Mouse (Mus musculus) midbrain, embryonic 14.5 days (tissue): ENCODE results near the gene Ppfibp2. TPM values are rescaled to one million over a fixed set of nuclear protein-coding genes. Genes with fewer than 3 reads are reported as not detected.

Experiments
- ATAC-seq: fragments of 200-750 bp; cut with Nextera tagmentation; 2 replicates; pipeline ENCODE4 v1.8.0; 2017; ENCODE audit warnings: moderate number of reproducible peaks, moderate library complexity; ENCODE audit not compliant: low FRiP score, low TSS enrichment
- DNase-seq: peaks from one replicate; pipeline ENCODE4 v3.0.0-alpha.2; 2015
- H3K27ac ChIP-seq: fragments of 300-500 bp; sonication (generic); replicated peaks from 2 replicates; pipeline ENCODE4 v1.5.1; 2014; ENCODE audit warnings: mild to moderate bottlenecking, low read depth, low read length, moderate library complexity
- H3K27me3 ChIP-seq: fragments of 300-500 bp; sonication (generic); 2 replicates; pipeline ENCODE4 v1.6.1; 2014; ENCODE audit warnings: low read length, control low read depth, mixed read lengths; ENCODE audit not compliant: control insufficient read depth, insufficient read depth
- H3K36me3 ChIP-seq: fragments of 300-500 bp; sonication (generic); 2 replicates; pipeline ENCODE4 v1.6.1; 2014; ENCODE audit warnings: low read length, control low read depth; ENCODE audit not compliant: control insufficient read depth, insufficient read depth
- H3K4me1 ChIP-seq: fragments of 300-500 bp; sonication (generic); 2 replicates; pipeline ENCODE4 v1.6.1; 2014; ENCODE audit warnings: mild to moderate bottlenecking, antibody characterized with exemption, low read length, control low read depth; ENCODE audit not compliant: control insufficient read depth, insufficient read depth
- H3K4me2 ChIP-seq: fragments of 300-500 bp; sonication (generic); 2 replicates; pipeline ENCODE4 v1.6.1; 2014; ENCODE audit warnings: mild to moderate bottlenecking, low read length, moderate library complexity
- H3K4me3 ChIP-seq: fragments of 300-500 bp; sonication (generic); replicated peaks from 2 replicates; pipeline ENCODE4 v1.5.1; 2014; ENCODE audit warnings: low read depth, low read length
- H3K9ac ChIP-seq: fragments of 300-500 bp; sonication (generic); replicated peaks from 2 replicates; pipeline ENCODE4 v1.6.1; 2014; ENCODE audit warnings: mild to moderate bottlenecking, low read length, moderate library complexity
- H3K9me3 ChIP-seq: fragments of 300-500 bp; sonication (generic); 2 replicates; pipeline ENCODE4 v1.6.1; 2016; ENCODE audit warnings: low read length, control low read depth, mixed read lengths; ENCODE audit not compliant: control insufficient read depth
- WGBS: fragments of 180-500 bp; shearing (Covaris S2); extraction: QIAGEN DNeasy Blood & Tissue Kit; methylation state at CpG from one replicate; pipeline ENCODE4 v1.1.7; 2014; 5-methylcytosine and 5-hydroxymethylcytosine counted together
- polyA plus RNA-seq: library from polyadenylated mRNA; unstranded; fragments of >200 nt; fragmentation: Nextera tagmentation; extraction: Ambion mirVana; gene quantifications from 2 replicates; pipeline ENCODE4 v1.2.1, GENCODE M21; 2014

Ppfibp2 gene
- polyA plus RNA-seq, 1 experiment from 2014 or later = 1.0 TPM

DNA sequence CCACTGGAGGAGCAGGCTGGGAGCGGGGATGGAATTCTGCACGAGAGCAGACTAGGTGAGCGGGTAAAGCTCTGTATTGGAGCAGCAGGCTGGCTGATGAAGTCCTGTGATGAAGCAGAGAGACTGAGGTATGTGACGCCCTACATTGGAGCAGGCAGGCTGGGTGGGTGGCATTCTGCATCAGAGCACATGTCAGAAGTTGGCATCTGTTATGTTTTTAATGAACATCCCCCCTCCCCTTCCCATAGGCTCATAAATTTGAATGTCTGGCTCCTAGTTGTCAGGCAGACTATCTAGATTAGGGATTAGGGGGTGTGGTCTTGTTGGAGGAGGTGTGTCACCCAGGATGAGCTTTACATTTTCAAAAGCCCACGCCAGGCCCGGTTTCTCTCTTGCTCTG, 117.7 kb downstream of the Ppfibp2 start:
- WGBS = 58% methylated on average over 6 of the region's 6 CpGs
- Histone ChIP-seq H3K4me2 (no peak overlapping the region), H3K9me3 (no peaks in the 10 kb centered on the region), H3K27me3 (no peaks in the 10 kb centered on the region), H3K27ac (no peak overlapping the region), H3K36me3 (no peaks in the 10 kb centered on the region), H3K9ac (no peak overlapping the region), H3K4me3 (no peak overlapping the region), H3K4me1 (no peaks in the 10 kb centered on the region)
- DNase-seq = no peak
- no peak for ATAC-seq

DNA sequence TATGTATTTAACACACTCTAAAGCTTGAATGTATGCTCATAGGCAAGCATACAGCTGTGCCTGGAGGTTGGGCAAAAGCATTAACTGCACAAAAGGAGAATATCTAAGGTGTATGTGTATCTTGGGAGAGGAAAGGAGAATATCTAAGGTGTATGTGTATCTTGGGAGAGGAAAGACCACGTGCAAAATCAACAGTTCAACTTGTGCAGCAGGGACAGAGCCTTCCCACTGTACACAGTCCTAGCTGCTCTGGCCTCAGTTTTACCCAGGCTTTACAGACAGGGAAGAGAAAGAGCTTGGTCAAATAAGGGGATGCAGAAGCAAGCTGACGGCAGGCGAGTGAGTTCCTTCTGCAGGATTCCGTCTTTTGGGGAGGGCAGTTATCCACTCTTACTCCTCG, 119.1 kb downstream of the Ppfibp2 start:
- Histone ChIP-seq H3K27ac (no peak overlapping the region), H3K9ac (no peak overlapping the region), H3K4me3 (no peak overlapping the region), H3K9me3 (no peaks in the 10 kb centered on the region), H3K4me2 (no peak overlapping the region), H3K27me3 (no peaks in the 10 kb centered on the region), H3K4me1 (no peaks in the 10 kb centered on the region), H3K36me3 (no peaks in the 10 kb centered on the region)
- WGBS = 86% methylated on average over 5 of the region's 5 CpGs
- ATAC-seq (no peak), DNase-seq (no peak)

DNA sequence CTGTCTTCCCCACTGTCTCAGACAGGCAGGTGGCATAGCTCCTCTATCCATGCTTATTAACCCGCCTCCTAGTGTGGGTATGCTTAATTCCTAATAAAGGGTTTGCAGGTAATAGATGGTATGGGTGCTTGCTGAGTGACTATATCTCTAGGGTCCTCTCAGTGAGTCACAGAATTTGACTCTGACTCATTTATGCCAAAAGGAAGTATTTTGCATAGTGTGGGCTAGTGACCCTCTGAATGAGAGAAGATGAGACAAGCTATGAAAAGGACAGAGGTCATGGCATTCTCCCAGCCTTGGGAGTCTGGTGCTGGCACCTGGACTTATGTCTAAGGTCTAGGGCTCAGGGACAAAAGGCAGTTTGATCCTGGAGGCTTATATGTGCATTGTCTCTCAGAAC, 125.8 kb downstream of the Ppfibp2 start:
- WGBS = 94% methylated on average over 1 of the region's 1 CpGs
- Histone ChIP-seq H3K36me3 (no peaks in the 10 kb centered on the region), H3K9ac (no peak overlapping the region), H3K27me3 (no peaks in the 10 kb centered on the region), H3K4me3 (no peak overlapping the region), H3K27ac (no peak overlapping the region), H3K4me1 (no peaks in the 10 kb centered on the region), H3K4me2 (no peak overlapping the region), H3K9me3 (no peaks in the 10 kb centered on the region)
- ATAC-seq (no peak), DNase-seq (no peak)

DNA sequence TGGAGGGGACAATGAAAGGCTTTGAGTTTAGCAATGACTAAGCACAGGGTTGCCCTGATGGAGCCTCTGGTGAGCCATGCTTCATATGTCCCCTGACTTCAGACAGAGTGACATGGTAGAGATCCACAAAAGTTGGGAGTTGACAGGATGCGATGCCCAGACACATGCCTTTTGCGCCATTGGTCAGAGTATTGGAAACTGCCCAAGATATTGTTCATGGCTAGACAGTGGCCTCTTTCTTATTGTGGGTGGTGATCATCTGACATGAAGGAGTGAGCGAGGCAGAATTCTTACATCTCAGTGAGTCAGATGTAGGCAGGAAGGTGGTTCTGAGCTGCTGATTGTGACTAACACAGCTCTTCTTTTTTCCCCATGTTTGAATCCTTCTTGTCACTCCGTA, 127.5 kb downstream of the Ppfibp2 start:
- WGBS = 96% methylated on average over 4 of the region's 4 CpGs
- H3K9me3 ChIP-seq = no peaks in the 10 kb centered on the region
- H3K36me3 ChIP-seq = no peaks in the 10 kb centered on the region
- H3K27me3 ChIP-seq = no peaks in the 10 kb centered on the region
- H3K4me2 ChIP-seq = no peak overlapping the region
- DNase-seq (no peak), ATAC-seq (no peak)
- H3K4me1 ChIP-seq = no peaks in the 10 kb centered on the region
- H3K4me3 ChIP-seq = no peak overlapping the region
- no peak overlapping the region for H3K9ac ChIP-seq
- H3K27ac ChIP-seq = no peak overlapping the region

DNA sequence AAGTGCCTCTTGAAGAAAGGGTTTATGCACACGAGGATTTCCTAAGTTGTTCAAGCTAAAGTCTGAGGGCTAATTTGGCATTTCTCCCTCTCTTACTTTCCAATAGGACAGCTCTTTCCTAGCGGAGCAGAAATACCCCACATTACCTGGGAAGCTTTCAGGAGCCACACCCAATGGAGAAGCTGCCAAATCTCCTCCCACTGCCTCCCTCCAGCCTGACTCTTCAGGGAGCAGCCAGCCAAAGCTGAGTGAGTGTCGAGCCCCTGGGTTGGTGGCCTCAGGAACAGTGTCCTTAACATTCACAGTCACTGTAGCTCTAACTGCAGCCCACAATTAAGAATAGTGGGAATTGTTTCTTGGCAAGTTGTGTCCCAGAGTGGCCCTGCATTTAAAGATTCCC, 132.5 kb downstream of the Ppfibp2 start:
- ATAC-seq (no peak), DNase-seq (no peak)
- H3K27me3 ChIP-seq = no peaks in the 10 kb centered on the region
- no peak overlapping the region for H3K27ac ChIP-seq
- no peaks in the 10 kb centered on the region for H3K4me1 ChIP-seq
- WGBS = 75% methylated on average over 3 of the region's 3 CpGs
- H3K4me2 ChIP-seq = no peak overlapping the region
- no peak overlapping the region for H3K9ac ChIP-seq
- no peaks in the 10 kb centered on the region for H3K9me3 ChIP-seq
- H3K4me3 ChIP-seq = no peak overlapping the region
- H3K36me3 ChIP-seq = no peaks in the 10 kb centered on the region

DNA sequence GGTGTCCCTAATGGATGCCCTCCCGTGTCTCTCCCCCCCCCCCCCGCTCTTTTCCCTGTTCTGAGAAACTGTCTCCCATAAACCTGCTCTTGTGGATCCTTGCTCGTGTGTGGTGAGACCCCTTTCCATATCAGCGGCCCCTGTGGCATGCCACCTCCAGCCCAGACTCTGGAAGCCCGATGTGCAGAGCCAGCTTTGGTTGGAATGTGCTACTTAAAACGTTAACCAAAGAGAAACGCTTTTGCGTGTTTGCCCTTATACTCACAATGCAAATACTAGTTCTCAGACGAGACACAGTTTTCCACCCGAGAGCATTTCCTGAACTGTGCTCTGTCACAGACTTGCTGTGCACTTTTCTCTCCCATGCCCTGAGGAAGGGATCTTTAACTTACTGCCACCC, 135.6 kb downstream of the Ppfibp2 start:
- ATAC-seq (no peak), DNase-seq (no peak)
- no peaks in the 10 kb centered on the region for H3K27me3 ChIP-seq
- no peaks in the 10 kb centered on the region for H3K4me1 ChIP-seq
- H3K4me3 ChIP-seq = no peak overlapping the region
- H3K9me3 ChIP-seq = no peaks in the 10 kb centered on the region
- H3K4me2 ChIP-seq = no peak overlapping the region
- no peaks in the 10 kb centered on the region for H3K36me3 ChIP-seq
- WGBS = 78% methylated on average over 10 of the region's 10 CpGs
- H3K9ac ChIP-seq = no peak overlapping the region
- H3K27ac ChIP-seq = no peak overlapping the region

DNA sequence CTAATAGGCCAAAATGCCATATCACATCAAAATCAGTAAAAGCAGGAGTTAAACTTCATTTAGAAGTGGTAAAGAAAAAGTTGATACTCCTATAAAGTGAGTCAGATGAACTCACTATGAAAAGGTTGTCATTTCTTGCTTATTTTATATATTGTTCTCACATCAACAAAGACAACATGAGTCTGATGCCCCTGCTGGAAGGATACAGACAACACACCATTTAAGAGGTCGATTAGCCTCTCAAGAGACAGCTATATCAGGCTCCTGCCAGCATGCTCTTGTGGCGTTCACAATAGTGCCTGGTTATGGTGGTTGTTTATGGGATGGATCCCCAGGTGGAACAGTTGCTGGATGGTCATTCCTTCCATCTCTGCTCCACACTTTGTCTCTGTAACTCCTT, 138.2 kb downstream of the Ppfibp2 start:
- Histone ChIP-seq H3K36me3 (no peaks in the 10 kb centered on the region), H3K27ac (no peak overlapping the region), H3K4me2 (no peak overlapping the region), H3K27me3 (no peaks in the 10 kb centered on the region), H3K4me1 (no peaks in the 10 kb centered on the region), H3K4me3 (no peak overlapping the region), H3K9ac (no peak overlapping the region), H3K9me3 (no peaks in the 10 kb centered on the region)
- no peak for ATAC-seq
- no peak for DNase-seq
- 70% methylated on average over 2 of the region's 2 CpGs for WGBS

DNA sequence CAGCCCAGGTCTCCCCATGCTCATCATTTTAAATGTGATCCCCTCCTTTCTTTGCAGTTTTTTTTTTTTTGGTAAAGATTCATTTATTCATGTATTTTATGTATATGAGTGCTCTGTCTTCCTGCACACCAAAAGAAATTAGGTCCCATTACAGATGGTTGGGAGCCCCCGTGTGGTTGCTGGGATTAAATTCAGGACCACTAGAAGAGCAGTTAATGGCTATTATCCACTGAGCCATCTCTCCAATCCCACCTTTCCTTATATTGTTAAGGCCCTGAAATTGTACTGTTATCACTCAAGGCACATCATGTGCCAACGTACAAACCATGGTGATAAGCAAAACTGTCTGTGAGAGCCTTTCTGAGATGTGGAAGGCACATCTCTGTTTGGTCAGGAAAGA, 143.7 kb downstream of the Ppfibp2 start:
- Histone ChIP-seq H3K36me3 (no peaks in the 10 kb centered on the region), H3K27ac (no peak overlapping the region), H3K9ac (no peak overlapping the region), H3K9me3 (no peaks in the 10 kb centered on the region), H3K27me3 (no peaks in the 10 kb centered on the region), H3K4me3 (no peak overlapping the region), H3K4me2 (no peak overlapping the region), H3K4me1 (no peaks in the 10 kb centered on the region)
- ATAC-seq = no peak
- 34% methylated on average over 2 of the region's 2 CpGs for WGBS
- peak; percentile 76 for DNase-seq

DNA sequence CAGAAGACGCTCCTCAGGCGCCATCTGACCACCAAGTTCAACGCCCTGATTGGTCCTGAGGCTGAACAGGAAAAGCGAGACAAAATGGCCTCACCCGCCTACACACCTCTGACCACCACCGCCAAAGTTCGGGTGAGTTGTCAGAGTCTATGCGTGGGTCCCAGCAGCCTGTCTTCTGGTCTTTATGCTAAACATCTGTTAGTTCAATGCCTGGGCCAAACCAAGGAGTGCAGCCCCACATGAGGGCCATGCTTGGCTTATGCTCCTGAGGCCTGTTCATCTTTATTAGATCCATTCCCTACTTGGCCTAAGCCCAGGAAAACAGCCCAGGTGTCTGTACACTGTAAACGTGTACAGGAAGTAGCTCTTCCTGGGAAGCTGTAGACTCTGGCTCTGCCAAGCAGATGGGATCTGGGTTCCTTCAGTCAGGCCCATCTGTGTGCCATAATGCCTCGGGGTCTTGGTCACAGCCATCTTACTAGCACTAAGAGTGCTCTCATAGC, 148.0 kb downstream of the Ppfibp2 start:
- Histone ChIP-seq H3K36me3 (no peaks in the 10 kb centered on the region), H3K4me3 (no peak overlapping the region), H3K27ac (no peak overlapping the region), H3K4me2 (no peak overlapping the region), H3K4me1 (no peaks in the 10 kb centered on the region), H3K9me3 (no peaks in the 10 kb centered on the region), H3K27me3 (no peaks in the 10 kb centered on the region), H3K9ac (no peak overlapping the region)
- ATAC-seq = no peak
- 93% methylated on average over 10 of the region's 10 CpGs for WGBS
- no peak for DNase-seq
